Mouse (Mus musculus) embryonic facial prominence, embryonic 15.5 days (tissue): ENCODE measurements at regions not wholly inside any gene's neighbourhood (a gene's known extent, or its start where the extent isn't known, plus 50 kb on each side); places are given as distances from the start of the nearest gene placed in this dataset.

Experiments used
- ATAC-seq: fragments of 200-750 bp; cut with Nextera tagmentation; 2 replicates; pipeline ENCODE4 v1.8.0; 2017; ENCODE audit warnings: low read depth, moderate TSS enrichment; ENCODE audit not compliant: insufficient number of reproducible peaks, low FRiP score, low TSS enrichment
- H3K27ac ChIP-seq: fragments of 300-500 bp; sonication (generic); replicated peaks from 2 replicates; pipeline ENCODE4 v1.5.1; 2015; ENCODE audit warnings: mild to moderate bottlenecking, inconsistent platforms
- H3K27me3 ChIP-seq: fragments of 300-500 bp; sonication (generic); 2 replicates; pipeline ENCODE4 v1.6.1; 2015; ENCODE audit warnings: inconsistent platforms
- H3K36me3 ChIP-seq: fragments of 300-500 bp; sonication (generic); 2 replicates; pipeline ENCODE4 v1.6.1; 2015; ENCODE audit warnings: mild to moderate bottlenecking, inconsistent platforms
- H3K4me1 ChIP-seq: fragments of 300-500 bp; sonication (generic); 2 replicates; pipeline ENCODE4 v1.6.1; 2015; ENCODE audit warnings: inconsistent platforms
- H3K4me2 ChIP-seq: fragments of 300-500 bp; sonication (generic); replicated peaks from 2 replicates; pipeline ENCODE4 v1.6.1; 2015; ENCODE audit warnings: mild to moderate bottlenecking, inconsistent platforms
- H3K4me3 ChIP-seq: fragments of 300-500 bp; sonication (generic); replicated peaks from 2 replicates; pipeline ENCODE4 v1.5.1; 2015; ENCODE audit warnings: mild to moderate bottlenecking, inconsistent platforms
- H3K9ac ChIP-seq: fragments of 300-500 bp; sonication (generic); 2 replicates; pipeline ENCODE4 v1.6.1; 2015; ENCODE audit warnings: inconsistent platforms
- H3K9me3 ChIP-seq: fragments of 300-500 bp; sonication (generic); replicated peaks from 2 replicates; pipeline ENCODE4 v1.6.1; 2016; ENCODE audit warnings: inconsistent platforms
- WGBS: fragments of 180-500 bp; shearing (Covaris S2); methylation state at CpG from one replicate; pipeline ENCODE4 v1.1.7; 2015; 5-methylcytosine and 5-hydroxymethylcytosine counted together

DNA sequence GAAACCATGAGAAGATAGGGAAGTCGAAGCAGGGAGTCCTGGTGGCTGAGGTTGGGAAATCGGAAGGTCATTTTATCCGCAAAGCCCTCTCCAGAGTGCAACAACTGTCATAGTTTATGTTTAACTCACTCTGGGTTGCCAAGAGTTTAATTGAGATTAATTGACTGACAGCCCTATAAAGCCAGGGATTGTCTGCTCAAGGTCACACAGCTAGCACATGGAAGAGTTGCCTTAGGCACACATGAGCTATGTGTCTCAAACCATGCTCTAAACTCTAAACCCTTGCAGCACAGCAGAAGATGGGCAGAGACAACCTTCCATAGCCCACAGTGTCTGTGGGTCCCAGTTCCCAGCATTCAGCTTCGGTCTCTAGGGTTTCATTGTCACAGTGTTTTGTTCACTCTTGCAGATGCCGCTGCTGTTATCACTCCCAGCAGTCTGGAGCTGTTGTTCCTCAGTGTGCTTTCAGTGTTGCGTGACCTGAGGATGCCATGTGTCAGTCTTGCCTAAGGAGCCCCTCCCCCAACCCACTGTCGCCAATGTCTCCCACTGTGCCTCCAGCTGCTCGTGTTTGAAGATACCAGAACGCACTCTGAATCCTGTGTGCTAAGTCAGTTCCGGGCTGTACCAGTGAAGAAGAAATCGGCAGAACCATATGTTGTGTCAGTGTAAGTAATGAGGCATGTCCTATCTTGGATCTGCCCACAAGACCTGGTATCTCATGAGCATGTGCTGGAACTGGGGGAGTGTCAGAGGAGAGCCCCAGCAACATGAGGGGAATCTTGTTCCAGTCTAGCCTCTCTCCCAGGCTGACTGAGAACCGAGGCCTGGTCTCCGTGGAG, 179.5 kb upstream of the Klf4 start:
- ATAC-seq: no peak
- H3K27me3 ChIP-seq: no peaks in the 10 kb centered on the region
- 57% methylated on average over 13 of the region's 13 CpGs for WGBS

DNA sequence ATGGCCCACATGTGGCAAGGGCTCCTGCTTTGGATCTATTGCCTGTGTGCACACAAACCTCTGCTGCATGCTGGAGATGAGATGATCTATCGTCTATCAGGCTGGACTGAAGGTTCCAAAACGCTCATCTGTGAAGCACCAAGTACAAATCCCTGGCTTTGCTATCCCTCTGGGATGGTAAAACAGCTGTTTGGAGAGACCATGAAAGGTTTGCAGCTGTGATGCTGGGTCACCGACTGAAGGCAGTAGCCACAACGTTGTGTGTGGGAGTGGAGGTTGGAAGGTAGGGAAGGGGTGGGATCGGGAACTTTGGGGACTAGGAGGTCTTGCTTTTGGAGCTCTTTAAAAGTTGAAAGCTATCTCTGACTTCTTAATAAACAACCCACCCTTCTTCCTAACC, 178.2 kb upstream of the Klf4 start:
- Histone ChIP-seq H3K36me3 (no peaks in the 10 kb centered on the region), H3K27me3 (no peaks in the 10 kb centered on the region), H3K4me2 (no peak overlapping the region), H3K4me3 (no peak overlapping the region), H3K4me1 (peaks cover 4% of the 10 kb centered on the region; the same call in 1 of the 2 replicates), H3K9ac (no peak overlapping the region), H3K9me3 (no peaks in the 10 kb centered on the region), H3K27ac (no peak overlapping the region)
- WGBS: 76% methylated on average over 5 of the region's 5 CpGs
- no peak for ATAC-seq

More for the DNA sequence above, 179.5 kb upstream of the Klf4 start:
- Histone ChIP-seq H3K4me3 (no peak overlapping the region), H3K9ac (no peak overlapping the region), H3K4me2 (no peak overlapping the region), H3K27ac (no peak overlapping the region), H3K9me3 (no peaks in the 10 kb centered on the region), H3K36me3 (no peaks in the 10 kb centered on the region), H3K4me1 (peaks cover 8% of the 10 kb centered on the region)

DNA sequence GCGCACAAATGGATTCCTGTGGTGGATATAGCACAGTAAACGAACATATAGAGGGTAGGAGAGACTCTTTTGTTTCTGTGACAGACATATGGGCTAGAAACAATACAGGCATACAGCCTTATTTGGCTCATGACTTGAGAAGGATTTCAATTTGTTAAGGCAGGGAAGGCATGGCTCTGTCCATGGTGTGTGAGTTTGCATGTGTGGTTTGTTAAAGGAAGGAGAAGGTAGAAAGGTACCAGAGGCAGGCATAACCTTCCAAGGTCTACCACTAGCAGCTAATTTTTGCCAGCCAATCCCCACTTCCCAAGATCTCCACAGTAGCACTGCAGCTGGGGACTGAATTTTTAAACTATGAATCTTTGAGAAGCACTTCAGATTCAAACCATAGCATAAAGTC, 176.5 kb upstream of the Klf4 start:
- Histone ChIP-seq H3K4me1 (peaks cover 4% of the 10 kb centered on the region; the same call in 1 of the 2 replicates), H3K4me3 (no peak overlapping the region), H3K27ac (no peak overlapping the region), H3K9me3 (no peaks in the 10 kb centered on the region), H3K9ac (no peak overlapping the region), H3K4me2 (no peak overlapping the region), H3K36me3 (no peaks in the 10 kb centered on the region), H3K27me3 (no peaks in the 10 kb centered on the region)
- ATAC-seq: no peak
- WGBS: 68% methylated on average over 2 of the region's 2 CpGs

DNA sequence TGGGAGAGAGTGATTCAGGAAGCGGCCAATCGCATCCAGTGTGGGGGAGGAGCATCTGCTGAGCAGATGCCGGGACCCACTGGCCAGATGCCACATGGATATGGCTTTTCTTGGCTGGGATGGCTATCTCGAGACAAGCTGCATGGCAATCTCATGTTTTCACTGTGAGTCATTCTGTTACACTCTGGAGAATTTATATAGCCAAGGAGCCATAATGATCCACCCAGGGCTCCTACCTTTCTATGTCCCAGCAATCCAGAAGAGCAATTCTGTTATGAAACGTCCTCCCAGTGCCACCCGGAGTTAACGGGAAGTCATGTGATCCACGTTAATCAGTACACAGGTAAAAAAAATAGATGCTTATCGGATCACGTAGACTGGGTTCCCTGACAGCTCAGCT, 175.7 kb upstream of the Klf4 start:
- WGBS: 69% methylated on average over 10 of the region's 10 CpGs
- ATAC-seq: no peak
- peaks cover 4% of the 10 kb centered on the region; the same call in 1 of the 2 replicates for H3K4me1 ChIP-seq

DNA sequence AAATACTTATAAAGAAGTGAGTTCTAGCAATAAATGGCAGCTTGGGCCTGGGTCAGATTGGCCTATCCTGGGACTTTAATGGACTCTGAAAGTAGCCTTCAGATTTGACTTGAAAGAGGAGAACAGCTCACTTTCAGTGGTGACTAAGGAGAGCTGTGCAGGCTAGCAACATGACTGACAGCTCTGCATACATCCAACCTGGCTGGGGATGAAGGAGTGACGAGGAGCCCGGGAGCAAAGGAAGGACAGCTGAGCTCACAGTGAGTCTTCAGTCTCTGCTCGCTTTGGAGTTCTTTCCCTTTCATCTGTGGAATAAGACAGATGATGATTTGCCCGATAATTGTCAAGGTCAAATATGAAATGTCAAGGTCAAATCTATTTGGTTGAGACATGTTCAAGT, 172.7 kb upstream of the Klf4 start:
- Histone ChIP-seq H3K27me3 (no peaks in the 10 kb centered on the region), H3K4me1 (peaks cover 4% of the 10 kb centered on the region; the same call in 1 of the 2 replicates), H3K36me3 (no peaks in the 10 kb centered on the region), H3K4me3 (no peak overlapping the region), H3K9me3 (no peaks in the 10 kb centered on the region), H3K9ac (no peak overlapping the region), H3K4me2 (no peak overlapping the region), H3K27ac (no peak overlapping the region)
- 78% methylated on average over 4 of the region's 4 CpGs for WGBS
- no peak for ATAC-seq

More for the DNA sequence above, 175.7 kb upstream of the Klf4 start:
- H3K9ac ChIP-seq: no peak overlapping the region
- H3K4me3 ChIP-seq: no peak overlapping the region
- no peak overlapping the region for H3K4me2 ChIP-seq
- no peaks in the 10 kb centered on the region for H3K36me3 ChIP-seq
- no peak overlapping the region for H3K27ac ChIP-seq
- H3K27me3 ChIP-seq: no peaks in the 10 kb centered on the region
- H3K9me3 ChIP-seq: no peaks in the 10 kb centered on the region

DNA sequence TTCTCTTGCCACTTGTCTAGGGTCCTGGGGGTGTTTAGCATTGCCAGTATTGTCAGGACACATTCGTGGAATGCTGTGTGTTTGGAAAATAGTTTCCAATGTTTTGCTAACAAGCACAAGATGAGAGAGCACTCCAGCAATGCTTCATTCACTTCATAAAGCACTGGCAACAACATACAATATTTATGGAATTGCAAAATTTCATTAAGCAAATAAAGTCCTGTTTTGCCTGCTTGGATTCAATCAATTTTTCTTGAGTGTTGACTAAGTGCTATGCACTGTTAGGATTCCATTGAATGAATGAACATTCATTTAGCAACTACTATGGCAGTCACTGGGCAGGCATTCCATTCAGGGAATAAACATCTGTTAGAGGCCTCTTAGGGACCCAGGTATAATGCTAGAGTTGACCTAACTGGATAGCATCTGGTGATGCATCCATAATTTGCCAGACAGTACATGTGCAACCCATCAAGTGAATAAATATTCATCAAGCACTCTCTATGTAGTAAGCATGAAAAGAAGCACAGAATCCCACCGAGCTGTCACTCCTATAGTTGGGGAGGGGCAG, 171.2 kb upstream of the Klf4 start:
- no peak overlapping the region for H3K27ac ChIP-seq
- peaks cover 10% of the 10 kb centered on the region for H3K4me1 ChIP-seq
- no peaks in the 10 kb centered on the region for H3K27me3 ChIP-seq
- 33% methylated on average over 2 of the region's 2 CpGs for WGBS
- H3K9me3 ChIP-seq: no peaks in the 10 kb centered on the region
- H3K9ac ChIP-seq: no peak overlapping the region
- no peak overlapping the region for H3K4me2 ChIP-seq
- H3K36me3 ChIP-seq: no peaks in the 10 kb centered on the region
- ATAC-seq: peak; percentile 72; the same call in 1 of the 2 replicates
- H3K4me3 ChIP-seq: no peak overlapping the region

DNA sequence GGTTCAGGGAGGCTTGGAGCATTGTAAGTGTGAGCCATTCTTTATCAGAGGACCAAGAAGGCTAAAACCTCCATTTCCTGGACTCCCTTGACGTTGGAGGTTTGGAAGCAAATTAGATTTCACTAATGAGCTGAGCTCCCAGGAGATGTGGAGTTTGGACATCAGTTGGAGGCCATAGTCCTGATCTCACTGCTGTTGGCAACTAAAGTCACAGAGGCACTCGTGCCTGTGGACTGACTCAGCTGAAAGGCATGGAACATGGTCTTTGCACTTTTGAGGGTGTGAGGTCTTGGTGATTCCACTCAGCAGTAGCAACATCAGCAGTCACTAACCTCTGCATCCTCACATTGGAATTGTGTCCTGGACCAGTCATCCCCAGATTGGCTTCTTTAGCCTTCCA, 169.1 kb upstream of the Klf4 start:
- H3K27me3 ChIP-seq: no peaks in the 10 kb centered on the region
- no peaks in the 10 kb centered on the region for H3K9me3 ChIP-seq
- H3K4me2 ChIP-seq: no peak overlapping the region
- no peak overlapping the region for H3K9ac ChIP-seq
- H3K36me3 ChIP-seq: no peaks in the 10 kb centered on the region
- 80% methylated on average over 2 of the region's 2 CpGs for WGBS
- H3K4me3 ChIP-seq: no peak overlapping the region
- H3K4me1 ChIP-seq: peaks cover 19% of the 10 kb centered on the region
- no peak for ATAC-seq
- H3K27ac ChIP-seq: no peak overlapping the region

DNA sequence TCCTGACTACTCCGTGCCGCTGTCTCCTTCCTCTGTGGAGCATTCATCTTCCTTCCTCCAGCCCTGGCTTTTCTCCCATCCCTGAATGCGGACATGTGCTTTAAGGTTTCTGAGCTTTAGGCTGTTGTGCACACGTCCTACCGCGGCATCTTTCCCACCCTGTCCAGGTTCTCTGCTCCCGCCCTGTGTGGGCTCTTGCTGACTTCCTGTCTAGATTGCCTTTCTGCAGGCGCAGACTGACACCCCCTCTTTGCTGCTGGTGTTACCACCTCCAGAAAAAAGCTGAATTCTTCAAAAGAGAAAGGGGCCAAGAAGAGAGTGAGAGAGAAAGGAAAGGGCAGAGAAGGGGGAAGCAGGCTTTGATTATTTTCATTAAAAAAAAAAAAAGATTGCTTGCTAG, 167.7 kb upstream of the Klf4 start:
- Histone ChIP-seq H3K27ac (no peak overlapping the region), H3K9ac (no peak overlapping the region), H3K4me1 (peaks cover 23% of the 10 kb centered on the region), H3K4me3 (no peak overlapping the region), H3K36me3 (no peaks in the 10 kb centered on the region), H3K27me3 (no peaks in the 10 kb centered on the region), H3K4me2 (no peak overlapping the region), H3K9me3 (no peaks in the 10 kb centered on the region)
- 43% methylated on average over 8 of the region's 8 CpGs for WGBS
- ATAC-seq: no peak

DNA sequence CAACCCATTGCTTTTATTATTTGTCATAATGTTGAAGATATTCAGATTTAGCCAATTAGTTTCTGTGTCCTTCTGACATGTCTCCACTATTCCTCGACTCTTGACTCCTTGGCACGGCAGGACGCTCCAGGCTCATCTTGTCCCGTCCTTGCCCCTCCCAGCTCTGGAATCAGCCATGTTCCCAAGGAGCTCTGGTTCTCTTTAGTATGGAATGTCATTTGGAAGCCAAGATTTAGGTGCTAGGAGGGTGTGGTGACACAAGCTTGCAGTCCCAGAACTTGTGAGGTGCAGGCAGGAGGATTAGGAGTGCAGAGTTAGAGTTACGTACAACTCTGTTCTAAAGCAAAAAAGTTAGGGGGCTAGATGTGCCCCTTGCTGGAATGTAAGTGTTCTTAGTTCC, 166.9 kb upstream of the Klf4 start:
- H3K27ac ChIP-seq: no peak overlapping the region
- no peak overlapping the region for H3K9ac ChIP-seq
- no peaks in the 10 kb centered on the region for H3K36me3 ChIP-seq
- ATAC-seq: no peak
- no peak overlapping the region for H3K4me3 ChIP-seq
- 71% methylated on average over 5 of the region's 5 CpGs for WGBS
- H3K9me3 ChIP-seq: no peaks in the 10 kb centered on the region
- no peak overlapping the region for H3K4me2 ChIP-seq
- peaks cover 23% of the 10 kb centered on the region for H3K4me1 ChIP-seq
- H3K27me3 ChIP-seq: no peaks in the 10 kb centered on the region

DNA sequence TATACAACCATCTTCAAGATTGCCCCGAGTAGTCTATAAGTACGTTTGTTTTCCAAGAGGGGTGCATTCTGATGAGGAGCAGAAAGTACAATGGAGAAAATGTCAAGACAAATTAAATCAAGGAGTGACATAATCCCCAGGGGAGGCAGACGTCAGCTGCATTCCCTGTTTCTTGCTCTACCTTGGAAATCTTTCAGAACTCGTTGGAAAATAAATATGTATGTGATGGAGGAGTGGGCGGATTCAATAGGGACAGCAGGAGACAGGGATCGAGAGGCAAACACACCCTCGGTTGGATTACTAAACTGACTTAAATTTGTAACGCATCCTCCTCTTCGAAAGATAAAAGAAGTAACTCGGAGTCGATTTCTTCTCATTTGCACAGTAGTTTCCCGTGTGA, 164.8 kb upstream of the Klf4 start:
- Histone ChIP-seq H3K4me2 (no peak overlapping the region), H3K27me3 (no peaks in the 10 kb centered on the region), H3K9me3 (no peaks in the 10 kb centered on the region), H3K9ac (no peak overlapping the region), H3K27ac (no peak overlapping the region), H3K4me1 (peaks cover 23% of the 10 kb centered on the region), H3K4me3 (no peak overlapping the region), H3K36me3 (no peaks in the 10 kb centered on the region)
- 40% methylated on average over 12 of the region's 12 CpGs for WGBS
- ATAC-seq: no peak

DNA sequence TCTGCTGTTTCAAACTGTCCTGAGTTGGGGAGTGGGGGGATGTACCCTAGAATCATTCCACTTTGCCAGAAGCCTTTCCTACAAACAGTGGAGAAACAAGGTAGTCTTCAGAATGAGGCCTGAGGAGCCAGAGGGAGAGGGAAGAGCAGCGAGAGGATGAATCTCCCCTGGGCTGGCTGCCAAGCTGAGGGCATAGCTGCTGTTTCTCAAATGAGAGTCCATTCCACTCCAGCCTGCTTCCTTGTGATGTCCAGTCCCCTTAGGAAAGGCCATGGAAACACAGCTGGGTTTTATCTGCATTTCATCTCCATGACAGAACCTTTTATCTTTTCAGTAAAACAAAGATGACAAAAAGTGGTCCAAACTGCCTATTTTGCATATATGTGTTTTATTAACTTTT, 164.2 kb upstream of the Klf4 start:
- Histone ChIP-seq H3K4me2 (no peak overlapping the region), H3K27me3 (no peaks in the 10 kb centered on the region), H3K36me3 (no peaks in the 10 kb centered on the region), H3K4me1 (peaks cover 23% of the 10 kb centered on the region), H3K27ac (no peak overlapping the region), H3K4me3 (no peak overlapping the region), H3K9ac (no peak overlapping the region), H3K9me3 (no peaks in the 10 kb centered on the region)
- 32% methylated on average over 1 of the region's 1 CpGs for WGBS
- no peak for ATAC-seq

DNA sequence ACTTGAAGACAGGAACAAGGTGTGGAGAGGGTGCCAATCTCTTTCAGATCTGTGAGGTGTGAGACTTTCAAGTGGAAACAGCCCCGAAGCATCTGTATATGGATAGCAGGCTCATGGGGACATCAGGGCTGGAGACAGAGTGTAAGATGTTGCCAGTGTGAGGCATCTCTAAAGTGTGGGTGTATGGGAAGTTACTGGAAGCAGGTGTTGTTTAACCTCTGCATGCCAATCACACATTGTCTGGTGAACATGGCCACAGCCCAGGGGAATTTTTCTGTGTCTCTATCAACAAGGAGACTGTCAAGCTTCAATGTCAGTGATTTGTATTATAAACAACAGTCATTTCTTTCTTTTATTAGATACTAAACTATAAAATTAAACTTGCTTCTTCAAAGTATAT, 163.0 kb upstream of the Klf4 start:
- Histone ChIP-seq H3K4me3 (no peak overlapping the region), H3K9ac (no peak overlapping the region), H3K27me3 (no peaks in the 10 kb centered on the region), H3K36me3 (no peaks in the 10 kb centered on the region), H3K4me2 (no peak overlapping the region), H3K27ac (no peak overlapping the region), H3K4me1 (peaks cover 21% of the 10 kb centered on the region), H3K9me3 (no peaks in the 10 kb centered on the region)
- ATAC-seq: no peak
- WGBS: 81% methylated on average over 1 of the region's 1 CpGs
